Mouse (Mus musculus) E14TG2a.4 (cell line): ENCODE measurements at regions not wholly inside any gene's neighbourhood (a gene's known extent, or its start where the extent isn't known, plus 50 kb on each side); places are given as distances from the start of the nearest gene placed in this dataset.

ENCODE experiments used
- H3K27me3 ChIP-seq: 2 replicates; pipeline ENCODE4 v1.6.1; 2014; ENCODE audit warnings: low read length, control low read depth; ENCODE audit not compliant: insufficient read depth
- H3K36me3 ChIP-seq: 2 replicates; pipeline ENCODE4 v1.6.1; 2014; ENCODE audit warnings: low read length, control low read depth; ENCODE audit not compliant: insufficient read depth
- H3K4me1 ChIP-seq: replicated peaks from 2 replicates; pipeline ENCODE4 v1.6.1; 2014; ENCODE audit warnings: low read depth, low read length, control low read depth
- H3K4me3 ChIP-seq: replicated peaks from 2 replicates; pipeline ENCODE4 v1.5.1; 2014; ENCODE audit warnings: mild to moderate bottlenecking, low read length
- H3K9me3 ChIP-seq: 2 replicates; pipeline ENCODE4 v1.6.1; 2014; ENCODE audit warnings: low read length, control low read depth
- CTCF ChIP-seq: conservative IDR thresholded peaks from 2 replicates; pipeline ENCODE4 v1.5.1; 2014; ENCODE audit warnings: low read length
- NANOG ChIP-seq: IDR thresholded peaks from 2 replicates; pipeline ENCODE4 v1.6.1; 2014; ENCODE audit warnings: borderline replicate concordance, low read length, mixed read lengths
- POU5F1 ChIP-seq: IDR thresholded peaks from 2 replicates; pipeline ENCODE4 v1.6.1; 2014; ENCODE audit warnings: low read length, borderline replicate concordance

DNA sequence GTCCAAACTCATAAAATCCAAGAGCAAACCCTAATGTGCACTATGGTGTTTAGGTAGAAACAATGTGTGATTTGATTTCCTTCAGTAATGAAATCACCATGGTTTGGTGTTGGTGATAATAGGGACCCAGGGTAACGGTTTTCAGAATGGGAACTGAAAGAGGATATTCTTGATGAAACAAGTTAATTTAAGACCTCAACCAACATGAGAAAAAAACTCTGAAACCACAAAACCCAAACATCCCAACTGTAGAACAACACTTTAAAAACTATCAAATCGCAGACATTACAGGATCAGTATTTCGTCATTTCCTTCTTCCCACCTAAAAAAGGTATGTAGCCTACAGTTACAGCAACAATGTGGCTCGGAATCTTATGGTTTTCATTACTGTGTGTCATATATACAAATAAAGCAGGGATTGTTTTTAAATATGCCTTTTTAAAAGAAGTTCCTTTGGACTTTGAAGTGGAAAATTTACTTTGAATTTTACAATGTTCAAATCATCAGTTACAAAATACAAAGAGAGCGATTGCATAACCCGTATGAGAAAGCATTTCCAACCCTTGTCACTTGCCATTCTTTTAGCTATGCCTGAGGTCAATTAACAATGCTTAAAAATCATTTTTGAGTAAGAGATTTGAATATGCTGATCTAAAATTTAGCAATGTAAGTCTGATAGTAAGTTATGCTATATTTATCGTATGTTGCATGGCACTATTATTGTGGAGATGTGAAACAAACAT is 76.6 kb upstream of the Itga1 start:
- Histone ChIP-seq H3K36me3 (no peaks in the 10 kb centered on the region), H3K27me3 (no peaks in the 10 kb centered on the region), H3K9me3 (0 out of 2 replicates have a peak, but pooled peaks cover 5% of the 10 kb centered on the region), H3K4me1 (no peaks in the 10 kb centered on the region), H3K4me3 (no peak overlapping the region)
- TF ChIP-seq POU5F1 (no peak), CTCF (no peak), NANOG (no peak)

DNA sequence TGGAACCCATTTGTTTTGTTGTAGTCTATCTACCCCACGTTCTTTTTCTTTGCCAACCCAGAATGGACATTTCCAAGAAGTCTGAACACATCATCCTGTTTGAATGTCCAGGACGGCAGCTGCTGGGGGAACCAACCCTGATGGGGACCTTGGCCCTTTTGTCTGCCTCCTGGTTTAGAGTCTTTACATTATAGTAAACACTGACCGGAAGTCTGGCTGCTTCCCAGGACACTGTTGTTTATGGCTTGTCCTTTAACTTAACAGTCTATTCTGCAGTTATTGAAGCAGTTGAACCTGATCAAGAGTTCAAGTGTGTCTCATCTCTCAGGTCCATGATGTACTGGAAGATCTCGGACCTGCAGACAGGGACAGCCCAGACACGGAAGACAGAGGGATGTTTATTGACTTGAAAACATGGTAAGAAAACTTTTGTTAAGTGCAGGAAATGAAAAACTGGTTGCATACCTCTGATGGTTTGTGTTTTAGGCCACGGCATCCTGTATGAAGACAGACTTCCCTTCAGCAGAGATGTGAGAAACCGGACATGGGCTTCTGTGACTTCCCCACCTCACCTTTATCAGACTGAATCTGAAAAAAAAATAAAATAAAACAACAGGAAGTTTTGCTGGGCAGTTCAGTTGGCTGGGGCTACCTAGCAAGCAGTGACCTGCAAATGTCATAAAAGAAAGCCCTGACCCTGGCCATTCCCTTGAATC is 69.7 kb upstream of the Itga1 start:
- Histone ChIP-seq H3K9me3 (no peaks in the 10 kb centered on the region), H3K4me3 (no peak overlapping the region), H3K36me3 (no peaks in the 10 kb centered on the region), H3K4me1 (no peaks in the 10 kb centered on the region), H3K27me3 (no peaks in the 10 kb centered on the region)
- TF ChIP-seq CTCF: no peak
- TF ChIP-seq NANOG: no peak
- no peak for TF ChIP-seq POU5F1

- TF ChIP-seq CTCF (no peak), NANOG (no peak), POU5F1 (no peak)
- Histone ChIP-seq H3K9me3 (peaks cover 11% of the 10 kb centered on the region; the same call in 1 of the 2 replicates), H3K36me3 (no peaks in the 10 kb centered on the region)
These were observed 64.2 kb upstream of the Itga1 start for GRCm38 (mm10) chr13:115165981-115166380.

DNA sequence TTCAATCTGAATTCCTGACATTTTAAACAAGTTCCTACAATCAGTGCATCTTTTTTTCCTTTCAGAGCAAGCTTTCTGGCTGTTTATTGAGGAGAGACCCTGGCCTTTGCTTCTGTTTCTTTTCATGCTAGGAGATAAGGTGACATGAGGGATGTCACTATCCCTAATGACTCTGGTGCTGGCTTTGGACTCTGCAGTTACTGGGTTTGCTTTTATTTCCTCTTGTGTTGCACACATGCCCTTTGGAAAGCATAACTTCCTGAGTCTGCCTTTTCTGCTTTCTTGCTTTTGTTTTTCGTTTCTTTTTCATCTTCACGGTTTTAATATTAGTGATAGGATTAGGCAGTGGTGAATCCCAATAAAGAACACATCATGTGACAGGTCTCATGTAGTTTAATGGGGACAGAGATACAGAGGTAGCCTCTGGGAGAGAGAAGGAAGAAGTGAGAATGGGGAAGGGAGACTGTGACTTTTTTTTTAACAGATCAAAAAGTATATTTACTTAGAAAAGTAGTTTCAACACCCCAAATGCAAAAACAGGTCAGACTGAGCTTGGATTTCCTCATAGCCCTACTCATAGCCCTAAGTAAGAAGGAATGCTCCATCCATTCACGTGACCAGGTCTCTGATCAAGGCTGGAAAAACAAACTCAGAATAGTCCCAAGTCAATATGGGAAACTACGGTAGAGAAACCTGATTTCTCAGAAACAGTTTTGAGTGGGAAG is 61.1 kb upstream of the Itga1 start:
- TF ChIP-seq CTCF: no peak
- no peak for TF ChIP-seq POU5F1
- no peak for TF ChIP-seq NANOG

More at GRCm38 (mm10) chr13:115165981-115166380, 64.2 kb upstream of the Itga1 start:
- Histone ChIP-seq H3K4me3 (no peak overlapping the region), H3K4me1 (peaks cover 15% of the 10 kb centered on the region), H3K27me3 (peaks cover 20% of the 10 kb centered on the region)

GRCm38 (mm10) chr13:115159386-115159785 is 57.6 kb upstream of the Itga1 start:
- Histone ChIP-seq H3K9me3 (peaks cover 5% of the 10 kb centered on the region; the same call in 1 of the 2 replicates), H3K36me3 (no peaks in the 10 kb centered on the region), H3K4me3 (no peak overlapping the region), H3K4me1 (peaks cover 15% of the 10 kb centered on the region), H3K27me3 (peaks cover 10% of the 10 kb centered on the region)
- TF ChIP-seq CTCF (no peak), POU5F1 (no peak), NANOG (no peak)

More for the DNA sequence above, 61.1 kb upstream of the Itga1 start:
- H3K4me3 ChIP-seq: no peak overlapping the region
- H3K4me1 ChIP-seq: peaks cover 15% of the 10 kb centered on the region
- no peaks in the 10 kb centered on the region for H3K36me3 ChIP-seq
- peaks cover 11% of the 10 kb centered on the region; the same call in 1 of the 2 replicates for H3K9me3 ChIP-seq
- H3K27me3 ChIP-seq: peaks cover 20% of the 10 kb centered on the region
